9 mouse cellular contexts compared by ENCODE assay signal in genomic region chr3:97297553-97298432, GRCm38 (mm10). TPM values are rescaled to one million over a fixed set of nuclear protein-coding genes. Genes with fewer than 3 reads are reported as not detected.
DNase-seq lines count a peak whose midpoint lies in the region; ATAC-seq lines count a peak whose summit lies in the region.
"Had no signal": no experiment of that assay in that cellular context is flagged by ENCODE, and none has a peak within 500 bp of the region (broad histone marks: within the 10 kb centered on the region; RNA-seq: fewer than 3 reads in every experiment).

TSS of gene Bcl9 (minus strand) at chr3:97297917.

- peak within 1 kb of the TSS; percentile 87 for H3K9ac ChIP-seq in embryonic facial prominence, embryonic 12.5 days
- H3K9ac ChIP-seq in limb, embryonic 12.5 days (replicated peaks) = peak within 1 kb of the TSS; percentile 84
- H3K9ac ChIP-seq in midbrain, embryonic 14.5 days (replicated peaks; ENCODE audit: low read length) = peak within 1 kb of the TSS; percentile 64

- no peaks in the 10 kb centered on the region for H3K36me3 ChIP-seq in embryonic facial prominence, embryonic 12.5 days
- H3K36me3 ChIP-seq in limb, embryonic 12.5 days = no peaks in the 10 kb centered on the region
- no peaks in the 10 kb centered on the region for H3K36me3 ChIP-seq in midbrain, embryonic 14.5 days (ENCODE audit: control insufficient read depth, insufficient read depth, low read length)

- H3K9me3 ChIP-seq in embryonic facial prominence, embryonic 12.5 days = 0 out of 2 replicates have a peak, but pooled peaks cover 3% of the 10 kb centered on the region
- H3K9me3 ChIP-seq in limb, embryonic 12.5 days = peaks cover 4% of the 10 kb centered on the region; the same call in 1 of the 2 replicates
- H3K9me3 ChIP-seq in midbrain, embryonic 14.5 days (ENCODE audit: control insufficient read depth, low read length) = no peaks in the 10 kb centered on the region

- H3K4me2 ChIP-seq in embryonic facial prominence, embryonic 12.5 days (replicated peaks) = peak within 1 kb of the TSS; percentile 60
- peak within 1 kb of the TSS; percentile 73 for H3K4me2 ChIP-seq in limb, embryonic 12.5 days
- peak within 1 kb of the TSS; percentile 70 for H3K4me2 ChIP-seq in midbrain, embryonic 14.5 days (ENCODE audit: low read length)

- H3K4me3 ChIP-seq in embryonic facial prominence, embryonic 12.5 days = peak within 1 kb of the TSS; percentile 65
- H3K4me3 ChIP-seq in limb, embryonic 12.5 days (replicated peaks) = peak within 1 kb of the TSS; percentile 72
- peak within 1 kb of the TSS; percentile 69 for H3K4me3 ChIP-seq in midbrain, embryonic 14.5 days (replicated peaks; ENCODE audit: low read depth, low read length)

- H3K27me3 ChIP-seq in embryonic facial prominence, embryonic 12.5 days = no peaks in the 10 kb centered on the region
- no peaks in the 10 kb centered on the region for H3K27me3 ChIP-seq in limb, embryonic 12.5 days
- no peaks in the 10 kb centered on the region for H3K27me3 ChIP-seq in midbrain, embryonic 14.5 days (ENCODE audit: control insufficient read depth, insufficient read depth, low read length)
- H3K27me3 ChIP-seq: CH12.LX had no signal

- peak; percentile 52 to 58 for DNase-seq in spleen, adult 18-20 months
- no peak for DNase-seq in spleen, adult 12 weeks (ENCODE audit: low spot score)
- DNase-seq in heart, adult 8-10 months (ENCODE audit: low spot score) = peak; percentile 79
- peak; percentile 89 for DNase-seq in kidney, adult 8-10 months
- peak; percentile 93 for DNase-seq in midbrain, embryonic 14.5 days
- DNase-seq in spleen, postnatal 10 days (ENCODE audit: low spot score in 2 of 2) = peak; percentile 37 to 67

- peak within 1 kb of the TSS; percentile 98 for H3K27ac ChIP-seq in embryonic facial prominence, embryonic 12.5 days
- H3K27ac ChIP-seq in limb, embryonic 12.5 days = peak within 1 kb of the TSS; percentile 99
- H3K27ac ChIP-seq in midbrain, embryonic 14.5 days (replicated peaks; ENCODE audit: low read depth, low read length) = peak within 1 kb of the TSS; percentile 92

- WGBS in embryonic facial prominence, embryonic 12.5 days = under 1% methylated on average over 21 of the region's 21 CpGs
- WGBS in limb, embryonic 12.5 days = under 1% methylated on average over 21 of the region's 21 CpGs
- under 1% methylated on average over 21 of the region's 21 CpGs for WGBS in midbrain, embryonic 14.5 days

- peaks cover 17% of the 10 kb centered on the region for H3K4me1 ChIP-seq in embryonic facial prominence, embryonic 12.5 days
- H3K4me1 ChIP-seq in limb, embryonic 12.5 days (replicated peaks) = peaks cover 19% of the 10 kb centered on the region
- H3K4me1 ChIP-seq in midbrain, embryonic 14.5 days (ENCODE audit: control insufficient read depth, insufficient read depth, low read length) = peaks cover 31% of the 10 kb centered on the region

- peak; percentile 84 for ATAC-seq in embryonic facial prominence, embryonic 12.5 days (ENCODE audit: insufficient number of reproducible peaks, insufficient read depth, low FRiP score, low TSS enrichment)
- ATAC-seq in limb, embryonic 12.5 days (ENCODE audit: insufficient number of reproducible peaks, insufficient read depth, low FRiP score, low TSS enrichment, low read depth) = peak; percentile 71
- ATAC-seq in midbrain, embryonic 14.5 days (ENCODE audit: low FRiP score, low TSS enrichment) = peak; percentile 87

RNA-seq across cellular contexts. Expression of gene Bcl9, which starts in this region (rescaled TPM):
- 82.4 and 84.9 TPM in 2 replicates for polyA plus RNA-seq in embryonic facial prominence, embryonic 12.5 days (2016; fragmentation: Nextera tagmentation; extraction: Ambion mirVana)
- total RNA-seq in heart, adult 8-10 months (2022) = 10 to 100 TPM; 16.8 to 26.1 (median 24.4) TPM
- polyA plus RNA-seq in limb, embryonic 12.5 days (2016; fragmentation: Nextera tagmentation; extraction: Ambion mirVana) = 81.5 and 92.5 TPM in 2 replicates
- 82.5 and 100 TPM in 2 replicates for polyA plus RNA-seq in midbrain, embryonic 14.5 days (2014; fragmentation: Nextera tagmentation; extraction: Ambion mirVana)
